Mouse (Mus musculus) midbrain, embryonic 11.5 days (tissue): Measurements from ENCODE around the gene Patj. TPM values are rescaled to one million over a fixed set of nuclear protein-coding genes. Genes with fewer than 3 reads are reported as not detected.

Source experiments
- ATAC-seq: fragments of 200-750 bp; cut with Nextera tagmentation; 2 replicates; pipeline ENCODE4 v1.8.0; 2017; ENCODE audit warnings: moderate TSS enrichment, moderate library complexity; ENCODE audit not compliant: low FRiP score
- DNase-seq: peaks from one replicate; pipeline ENCODE4 v3.0.0; 2015; ENCODE audit warnings: low spot score; ENCODE audit errors: missing footprints
- H3K27ac ChIP-seq: fragments of 300-500 bp; sonication (generic); 2 replicates; pipeline ENCODE4 v1.5.1; 2014; ENCODE audit warnings: low read depth, low read length
- H3K27me3 ChIP-seq: fragments of 300-500 bp; sonication (generic); 2 replicates; pipeline ENCODE4 v1.6.1; 2014; ENCODE audit warnings: mild to moderate bottlenecking, low read length, moderate library complexity, mixed read lengths; ENCODE audit not compliant: control insufficient read depth, insufficient read depth
- H3K36me3 ChIP-seq: fragments of 300-500 bp; sonication (generic); 2 replicates; pipeline ENCODE4 v1.6.1; 2014; ENCODE audit warnings: mild to moderate bottlenecking, low read length, moderate library complexity, mixed read lengths; ENCODE audit not compliant: control insufficient read depth, insufficient read depth
- H3K4me1 ChIP-seq: fragments of 300-500 bp; sonication (generic); 2 replicates; pipeline ENCODE4 v1.6.1; 2014; ENCODE audit warnings: low read length; ENCODE audit not compliant: control insufficient read depth, insufficient read depth
- H3K4me2 ChIP-seq: fragments of 300-500 bp; sonication (generic); 2 replicates; pipeline ENCODE4 v1.6.1; 2014; ENCODE audit warnings: mild to moderate bottlenecking, moderate library complexity
- H3K4me3 ChIP-seq: fragments of 300-500 bp; sonication (generic); 2 replicates; pipeline ENCODE4 v1.5.1; 2014; ENCODE audit warnings: low read depth, low read length
- H3K9ac ChIP-seq: fragments of 300-500 bp; sonication (generic); 2 replicates; pipeline ENCODE4 v1.6.1; 2014; ENCODE audit warnings: low read length
- H3K9me3 ChIP-seq: fragments of 300-500 bp; sonication (generic); 2 replicates; pipeline ENCODE4 v1.6.1; 2016; ENCODE audit warnings: low read length; ENCODE audit not compliant: control insufficient read depth
- WGBS: fragments of 180-500 bp; shearing (Covaris S2); extraction: QIAGEN DNeasy Blood & Tissue Kit; methylation state at CpG from one replicate; pipeline ENCODE4 v1.1.7; 2014; 5-methylcytosine and 5-hydroxymethylcytosine counted together
- polyA plus RNA-seq: library from polyadenylated mRNA; unstranded; fragments of >200 nt; fragmentation: Nextera tagmentation; extraction: Ambion mirVana; gene quantifications from 2 replicates; pipeline ENCODE4 v1.2.1, GENCODE M21; 2014

The Patj gene
- polyA plus RNA-seq, 1 experiment from 2014 or later: 7.4 TPM

GRCm38 (mm10) chr4:98520492-98520891, 124.9 kb downstream of the Patj start:
- no peak overlapping the region for H3K4me2 ChIP-seq
- H3K9me3 ChIP-seq: no peaks in the 10 kb centered on the region
- H3K4me3 ChIP-seq: no peak overlapping the region
- no peak overlapping the region for H3K27ac ChIP-seq
- no peaks in the 10 kb centered on the region for H3K36me3 ChIP-seq
- no peaks in the 10 kb centered on the region for H3K27me3 ChIP-seq
- no peak for DNase-seq
- no peaks in the 10 kb centered on the region for H3K4me1 ChIP-seq
- WGBS: 92% methylated on average over 6 of the region's 6 CpGs
- ATAC-seq: no peak
- no peak overlapping the region for H3K9ac ChIP-seq

GRCm38 (mm10) chr4:98524525-98524924, 128.9 kb downstream of the Patj start:
- no peaks in the 10 kb centered on the region for H3K9me3 ChIP-seq
- no peaks in the 10 kb centered on the region for H3K36me3 ChIP-seq
- H3K27me3 ChIP-seq: no peaks in the 10 kb centered on the region
- no peaks in the 10 kb centered on the region for H3K4me1 ChIP-seq
- no peak overlapping the region for H3K4me2 ChIP-seq
- ATAC-seq: no peak
- H3K9ac ChIP-seq: no peak overlapping the region
- H3K4me3 ChIP-seq: no peak overlapping the region
- no peak for DNase-seq
- no peak overlapping the region for H3K27ac ChIP-seq
- 96% methylated on average over 10 of the region's 10 CpGs for WGBS

- 85% methylated on average over 3 of the region's 3 CpGs for WGBS
Observed at GRCm38 (mm10) chr4:98535446-98535845, 139.9 kb downstream of the Patj start.

GRCm38 (mm10) chr4:98541591-98541990, 146.0 kb downstream of the Patj start:
- no peak for ATAC-seq
- Histone ChIP-seq H3K9me3 (no peaks in the 10 kb centered on the region), H3K4me2 (no peak overlapping the region), H3K36me3 (no peaks in the 10 kb centered on the region), H3K9ac (no peak overlapping the region), H3K4me3 (no peak overlapping the region), H3K27ac (no peak overlapping the region), H3K27me3 (no peaks in the 10 kb centered on the region), H3K4me1 (peaks cover 2% of the 10 kb centered on the region; the same call in 1 of the 2 replicates)
- 75% methylated on average over 2 of the region's 2 CpGs for WGBS
- DNase-seq: no peak

More at GRCm38 (mm10) chr4:98535446-98535845, 139.9 kb downstream of the Patj start:
- H3K36me3 ChIP-seq: no peaks in the 10 kb centered on the region
- no peak overlapping the region for H3K4me2 ChIP-seq
- ATAC-seq: no peak
- no peak overlapping the region for H3K9ac ChIP-seq
- no peak overlapping the region for H3K27ac ChIP-seq
- DNase-seq: no peak
- H3K9me3 ChIP-seq: no peaks in the 10 kb centered on the region
- no peaks in the 10 kb centered on the region for H3K4me1 ChIP-seq
- no peaks in the 10 kb centered on the region for H3K27me3 ChIP-seq
- no peak overlapping the region for H3K4me3 ChIP-seq

GRCm38 (mm10) chr4:98543001-98543400, 147.4 kb downstream of the Patj start:
- ATAC-seq: no peak
- Histone ChIP-seq H3K27ac (no peak overlapping the region), H3K4me3 (no peak overlapping the region), H3K9ac (no peak overlapping the region), H3K9me3 (no peaks in the 10 kb centered on the region), H3K4me1 (peaks cover 11% of the 10 kb centered on the region), H3K36me3 (no peaks in the 10 kb centered on the region), H3K27me3 (no peaks in the 10 kb centered on the region), H3K4me2 (no peak overlapping the region)
- WGBS: 88% methylated on average over 3 of the region's 3 CpGs
- DNase-seq: no peak

- H3K27ac ChIP-seq: no peak overlapping the region
- H3K27me3 ChIP-seq: no peaks in the 10 kb centered on the region
- no peak for DNase-seq
- WGBS: 37% methylated on average over 1 of the region's 1 CpGs
- H3K36me3 ChIP-seq: no peaks in the 10 kb centered on the region
- no peak overlapping the region for H3K4me2 ChIP-seq
- H3K9ac ChIP-seq: no peak overlapping the region
- H3K4me1 ChIP-seq: peaks cover 11% of the 10 kb centered on the region
- H3K9me3 ChIP-seq: no peaks in the 10 kb centered on the region
- ATAC-seq: peak; percentile 85
- H3K4me3 ChIP-seq: no peak overlapping the region
Observed at GRCm38 (mm10) chr4:98545376-98545775, 149.8 kb downstream of the Patj start.

- no peaks in the 10 kb centered on the region for H3K9me3 ChIP-seq
- WGBS: 55% methylated on average over 12 of the region's 12 CpGs
- no peak overlapping the region for H3K4me3 ChIP-seq
- H3K36me3 ChIP-seq: no peaks in the 10 kb centered on the region
- H3K27ac ChIP-seq: no peak overlapping the region
- no peak overlapping the region for H3K4me2 ChIP-seq
- peak; percentile 72; the same call in 1 of the 2 replicates for ATAC-seq
- H3K4me1 ChIP-seq: peaks cover 11% of the 10 kb centered on the region
- no peaks in the 10 kb centered on the region for H3K27me3 ChIP-seq
- no peak for DNase-seq
- H3K9ac ChIP-seq: no peak overlapping the region
Observed at GRCm38 (mm10) chr4:98546456-98547176, 151.0 kb downstream of the Patj start.

- 87% methylated on average over 7 of the region's 7 CpGs for WGBS
- ATAC-seq: no peak
- no peaks in the 10 kb centered on the region for H3K9me3 ChIP-seq
Observed at GRCm38 (mm10) chr4:98549491-98549890, 153.9 kb downstream of the Patj start.

GRCm38 (mm10) chr4:98550116-98550515, 154.5 kb downstream of the Patj start:
- H3K27me3 ChIP-seq: no peaks in the 10 kb centered on the region
- H3K9ac ChIP-seq: no peak overlapping the region
- H3K27ac ChIP-seq: no peak overlapping the region
- no peak overlapping the region for H3K4me2 ChIP-seq
- DNase-seq (no peak), ATAC-seq (no peak)
- no peaks in the 10 kb centered on the region for H3K9me3 ChIP-seq
- H3K4me1 ChIP-seq: peaks cover 11% of the 10 kb centered on the region
- 92% methylated on average over 5 of the region's 5 CpGs for WGBS
- no peaks in the 10 kb centered on the region for H3K36me3 ChIP-seq
- no peak overlapping the region for H3K4me3 ChIP-seq

More at GRCm38 (mm10) chr4:98549491-98549890, 153.9 kb downstream of the Patj start:
- no peaks in the 10 kb centered on the region for H3K27me3 ChIP-seq
- DNase-seq: no peak
- peaks cover 11% of the 10 kb centered on the region for H3K4me1 ChIP-seq
- no peaks in the 10 kb centered on the region for H3K36me3 ChIP-seq
- H3K4me3 ChIP-seq: no peak overlapping the region
- H3K4me2 ChIP-seq: no peak overlapping the region
- H3K9ac ChIP-seq: no peak overlapping the region
- H3K27ac ChIP-seq: no peak overlapping the region
